Mouse (Mus musculus): ENCODE results near the gene Smim5. TPM values are rescaled to one million over a fixed set of nuclear protein-coding genes. Genes with fewer than 3 reads are reported as not detected.

Smim5 gene
- polyA plus RNA-seq, 1 experiment from 2014 or later: 0.98 TPM

- Histone ChIP-seq H3K36me3 (peaks cover 10% of the 10 kb centered on the region), H3K27me3 (no peaks in the 10 kb centered on the region), H3K4me3 (no peak overlapping the region), H3K4me1 (peaks cover 22% of the 10 kb centered on the region), H3K9me3 (no peaks in the 10 kb centered on the region), H3K4me2 (replicated peaks) (no peak overlapping the region), H3K27ac (replicated peaks) (no peak overlapping the region), H3K9ac (replicated peaks) (no peak overlapping the region)
- WGBS: 70% methylated on average over 8 of the region's 8 CpGs
- no peak for ATAC-seq (ENCODE audit: low FRiP score, low read depth)
Observed at GRCm38 (mm10) chr11:115900561-115901337, 983 bp downstream of the Smim5 start.

DNA sequence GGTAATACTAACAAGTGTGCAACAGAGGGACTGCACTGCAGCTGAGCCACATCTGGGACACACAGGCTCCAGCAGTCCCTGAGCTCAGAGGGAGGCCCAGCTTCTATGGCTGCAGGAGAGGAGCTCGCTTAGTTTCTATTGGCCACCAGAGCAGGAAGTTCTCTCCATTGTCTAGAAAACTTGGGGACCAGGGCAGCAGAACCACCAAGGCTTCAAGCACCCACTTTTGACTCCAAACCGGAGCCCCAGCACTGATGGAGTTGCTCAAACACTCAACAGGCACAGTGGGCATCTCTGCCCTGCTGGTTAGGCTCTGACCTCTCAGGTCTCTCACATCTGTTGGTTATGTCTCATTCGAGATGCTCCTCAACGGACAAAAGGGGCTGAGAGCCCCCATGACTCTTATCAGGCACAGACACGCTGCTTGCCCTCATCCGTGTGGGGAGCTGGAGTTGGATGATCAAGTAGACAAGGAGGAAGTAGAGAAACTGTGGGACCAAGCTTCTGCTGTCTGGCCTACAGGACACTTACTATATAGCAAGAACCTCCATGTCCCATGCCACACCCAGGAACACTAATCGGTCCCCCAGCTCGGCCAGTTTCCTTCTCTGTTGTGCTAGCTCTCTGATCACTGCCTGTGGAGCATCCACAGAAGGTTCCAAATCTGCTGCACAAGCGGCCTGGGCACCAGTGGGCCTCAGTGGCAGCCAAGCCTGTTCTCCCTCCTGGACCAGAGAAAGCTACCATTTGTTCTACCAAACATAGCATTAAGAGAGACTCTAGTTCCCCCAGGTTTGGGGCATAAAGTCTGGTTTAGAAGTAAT, 1.8 kb downstream of the Smim5 start:
- Histone ChIP-seq H3K4me1 (peaks cover 24% of the 10 kb centered on the region), H3K9ac (replicated peaks) (no peak overlapping the region), H3K27me3 (no peaks in the 10 kb centered on the region), H3K36me3 (peaks cover 6% of the 10 kb centered on the region), H3K4me2 (replicated peaks) (no peak overlapping the region), H3K9me3 (no peaks in the 10 kb centered on the region), H3K27ac (replicated peaks) (no peak overlapping the region), H3K4me3 (no peak overlapping the region)
- no peak for ATAC-seq (ENCODE audit: low FRiP score, low read depth)
- 88% methylated on average over 9 of the region's 9 CpGs for WGBS

GRCm38 (mm10) chr11:115902177-115902576, 2.4 kb downstream of the Smim5 start:
- no peaks in the 10 kb centered on the region for H3K27me3 ChIP-seq
- ATAC-seq (ENCODE audit: low FRiP score, low read depth): no peak
- no peak overlapping the region for H3K4me3 ChIP-seq
- 86% methylated on average over 5 of the region's 5 CpGs for WGBS
- no peaks in the 10 kb centered on the region for H3K9me3 ChIP-seq
- H3K36me3 ChIP-seq: no peaks in the 10 kb centered on the region
- H3K27ac ChIP-seq (replicated peaks): no peak overlapping the region
- peaks cover 24% of the 10 kb centered on the region for H3K4me1 ChIP-seq
- H3K4me2 ChIP-seq (replicated peaks): no peak overlapping the region
- H3K9ac ChIP-seq (replicated peaks): no peak overlapping the region

DNA sequence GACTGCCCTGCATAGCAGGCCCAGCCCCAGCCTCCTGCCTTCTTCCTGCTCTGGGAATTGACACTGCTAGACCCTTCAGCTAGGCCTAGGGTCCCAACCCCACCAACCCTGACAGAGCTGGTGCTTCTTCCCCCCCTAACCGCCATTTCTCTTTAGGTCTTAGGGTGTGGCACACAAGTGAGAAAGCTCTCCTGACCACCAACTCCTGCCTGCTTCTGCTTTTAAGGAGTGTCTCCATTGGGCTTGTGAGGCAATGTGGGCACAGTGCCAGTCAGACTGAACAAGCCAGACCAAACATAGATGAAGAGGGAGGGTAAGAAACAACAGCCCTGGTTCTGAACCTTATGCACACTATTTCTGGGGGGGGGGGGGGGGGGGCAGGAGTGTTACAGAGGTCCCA, 3.1 kb downstream of the Smim5 start:
- H3K4me1 ChIP-seq: peaks cover 24% of the 10 kb centered on the region
- H3K4me2 ChIP-seq (replicated peaks): no peak overlapping the region
- no peak overlapping the region for H3K27ac ChIP-seq (replicated peaks)
- no peak overlapping the region for H3K4me3 ChIP-seq
- no peak overlapping the region for H3K9ac ChIP-seq (replicated peaks)
- ATAC-seq (ENCODE audit: low FRiP score, low read depth): no peak
- H3K9me3 ChIP-seq: no peaks in the 10 kb centered on the region
- no peaks in the 10 kb centered on the region for H3K36me3 ChIP-seq
- no peaks in the 10 kb centered on the region for H3K27me3 ChIP-seq
- WGBS: 89% methylated on average over 1 of the region's 1 CpGs

DNA sequence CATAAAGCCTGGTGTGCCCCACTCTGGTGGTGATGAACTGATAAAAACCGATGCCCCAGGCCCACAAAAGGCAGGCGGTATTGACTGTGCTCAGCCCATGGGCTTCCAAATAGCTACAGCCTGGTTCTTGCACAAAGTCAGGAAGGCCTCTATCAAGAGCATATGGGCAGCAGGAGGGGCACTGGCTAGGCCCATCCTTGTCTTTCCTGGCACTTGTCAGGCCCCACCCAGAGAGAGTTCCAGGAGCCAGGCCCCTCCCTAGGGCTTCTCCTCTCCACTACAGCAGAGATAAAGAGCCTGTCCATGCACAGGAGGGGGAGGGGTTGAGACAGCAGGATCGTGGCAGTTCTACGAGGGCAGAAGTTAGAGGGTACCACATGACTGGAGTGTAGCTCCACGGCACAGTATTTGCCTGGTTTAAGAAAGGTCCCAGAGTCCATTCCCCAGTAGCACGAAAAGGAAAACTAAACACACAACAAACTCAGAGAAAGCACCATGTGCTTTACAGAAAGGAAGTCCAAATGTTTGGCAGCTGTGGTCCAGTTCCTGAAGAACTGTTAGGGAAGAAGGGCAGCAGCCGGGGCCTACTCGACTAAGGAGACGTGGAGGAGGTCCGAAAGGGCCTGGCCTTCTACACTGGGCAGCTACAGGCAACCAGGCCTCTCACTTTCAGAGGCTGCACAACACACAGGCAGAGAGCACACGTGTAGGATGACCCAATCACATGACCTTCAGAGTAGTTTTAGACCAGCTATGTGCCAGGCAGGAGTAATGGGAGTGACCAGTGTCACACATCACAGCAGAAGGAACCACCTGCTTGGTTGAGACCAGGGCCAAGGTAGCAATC, 3.8 kb downstream of the Smim5 start:
- ATAC-seq (ENCODE audit: low FRiP score, low read depth): no peak
- WGBS: 77% methylated on average over 11 of the region's 11 CpGs
- no peak overlapping the region for H3K9ac ChIP-seq (replicated peaks)

GRCm38 (mm10) chr11:115904231-115904955, 4.6 kb downstream of the Smim5 start:
- 88% methylated on average over 8 of the region's 8 CpGs for WGBS
- no peak for ATAC-seq (ENCODE audit: low FRiP score, low read depth)
- H3K9me3 ChIP-seq: no peaks in the 10 kb centered on the region
- no peak overlapping the region for H3K27ac ChIP-seq (replicated peaks)
- H3K9ac ChIP-seq (replicated peaks): no peak overlapping the region
- H3K4me3 ChIP-seq: no peak overlapping the region
- no peaks in the 10 kb centered on the region for H3K27me3 ChIP-seq
- no peak overlapping the region for H3K4me2 ChIP-seq (replicated peaks)
- peaks cover 24% of the 10 kb centered on the region; the same call in 1 of the 2 replicates for H3K4me1 ChIP-seq
- H3K36me3 ChIP-seq: no peaks in the 10 kb centered on the region

More for the DNA sequence above, 3.8 kb downstream of the Smim5 start:
- H3K4me2 ChIP-seq (replicated peaks): no peak overlapping the region
- no peak overlapping the region for H3K27ac ChIP-seq (replicated peaks)
- H3K27me3 ChIP-seq: no peaks in the 10 kb centered on the region
- H3K9me3 ChIP-seq: no peaks in the 10 kb centered on the region
- H3K4me3 ChIP-seq: no peak overlapping the region
- H3K36me3 ChIP-seq: no peaks in the 10 kb centered on the region
- peaks cover 24% of the 10 kb centered on the region for H3K4me1 ChIP-seq

- H3K4me3 ChIP-seq: no peak overlapping the region
- H3K4me1 ChIP-seq: peaks cover 17% of the 10 kb centered on the region; the same call in 1 of the 2 replicates
- H3K36me3 ChIP-seq: no peaks in the 10 kb centered on the region
- H3K27me3 ChIP-seq: no peaks in the 10 kb centered on the region
- peak overlapping the region; percentile 25; the same call in 1 of the 2 replicates for H3K27ac ChIP-seq (replicated peaks)
- no peak overlapping the region for H3K4me2 ChIP-seq (replicated peaks)
- no peak for ATAC-seq (ENCODE audit: low FRiP score, low read depth)
- 49% methylated on average over 16 of the region's 16 CpGs for WGBS
- no peaks in the 10 kb centered on the region for H3K9me3 ChIP-seq
- H3K9ac ChIP-seq (replicated peaks): no peak overlapping the region
Observed at GRCm38 (mm10) chr11:115904956-115905790, 5.4 kb downstream of the Smim5 start.

GRCm38 (mm10) chr11:115906116-115906515, 6.3 kb downstream of the Smim5 start:
- ATAC-seq (ENCODE audit: low FRiP score, low read depth): no peak
- Histone ChIP-seq H3K4me3 (no peak overlapping the region), H3K4me2 (replicated peaks) (no peak overlapping the region), H3K4me1 (peaks cover 9% of the 10 kb centered on the region; the same call in 1 of the 2 replicates), H3K36me3 (no peaks in the 10 kb centered on the region), H3K9me3 (no peaks in the 10 kb centered on the region), H3K9ac (replicated peaks) (no peak overlapping the region), H3K27ac (replicated peaks) (no peak overlapping the region), H3K27me3 (no peaks in the 10 kb centered on the region)
- WGBS: 73% methylated on average over 3 of the region's 3 CpGs

DNA sequence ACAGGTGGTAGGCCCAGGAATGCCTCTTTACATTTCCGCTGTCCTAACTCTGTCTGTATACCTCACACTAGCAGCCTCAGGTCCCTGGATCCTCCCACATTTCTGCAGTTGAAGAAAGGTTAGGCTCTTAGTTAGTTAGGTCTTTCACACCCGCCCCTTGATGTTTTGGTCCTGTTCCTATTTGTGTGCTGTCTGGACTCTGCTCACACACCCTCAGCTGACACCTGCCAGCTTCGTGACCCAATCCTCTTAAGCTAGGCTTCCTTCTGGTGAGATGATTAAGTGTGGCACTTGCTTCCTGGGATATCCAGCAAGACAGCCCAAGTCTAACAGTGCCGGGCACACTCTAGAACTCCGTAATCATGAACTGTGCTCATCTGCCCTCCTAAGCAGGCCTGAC, 6.8 kb downstream of the Smim5 start:
- Histone ChIP-seq H3K9ac (replicated peaks) (no peak overlapping the region), H3K4me2 (replicated peaks) (no peak overlapping the region), H3K4me3 (no peak overlapping the region), H3K4me1 (peaks cover 6% of the 10 kb centered on the region; the same call in 1 of the 2 replicates), H3K9me3 (no peaks in the 10 kb centered on the region), H3K27ac (replicated peaks) (no peak overlapping the region), H3K27me3 (no peaks in the 10 kb centered on the region), H3K36me3 (no peaks in the 10 kb centered on the region)
- 88% methylated on average over 5 of the region's 5 CpGs for WGBS
- ATAC-seq (ENCODE audit: low FRiP score, low read depth): no peak

DNA sequence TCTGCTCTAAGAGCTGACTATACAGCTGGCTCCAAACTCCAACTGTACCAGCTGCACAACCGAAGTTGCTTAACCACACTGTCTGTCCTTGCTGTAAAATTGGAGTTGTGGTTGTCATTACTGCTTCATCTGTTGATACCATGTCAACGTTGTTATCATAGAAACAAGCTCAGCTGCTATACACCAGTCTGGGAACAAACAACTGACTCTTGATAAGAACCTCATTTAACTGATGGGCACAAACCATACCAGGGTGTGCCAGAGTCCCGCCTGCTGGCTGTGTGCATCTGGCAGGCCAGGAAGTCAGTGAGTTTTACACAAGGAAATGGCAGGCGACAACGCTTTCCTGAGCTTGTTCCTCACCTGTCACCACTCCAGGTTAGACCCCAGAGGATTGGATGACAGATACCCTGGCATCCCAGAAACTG, 11.4 kb downstream of the Smim5 start:
- H3K4me3 ChIP-seq: no peak overlapping the region
- H3K9me3 ChIP-seq: no peaks in the 10 kb centered on the region
- ATAC-seq (ENCODE audit: low FRiP score, low read depth): no peak
- no peak overlapping the region for H3K9ac ChIP-seq (replicated peaks)
- no peak overlapping the region for H3K4me2 ChIP-seq (replicated peaks)
- H3K4me1 ChIP-seq: no peaks in the 10 kb centered on the region
- no peaks in the 10 kb centered on the region for H3K27me3 ChIP-seq
- H3K27ac ChIP-seq (replicated peaks): no peak overlapping the region
- WGBS: 94% methylated on average over 5 of the region's 5 CpGs
- H3K36me3 ChIP-seq: peaks cover 23% of the 10 kb centered on the region

Measured in midbrain, embryonic 12.5 days (tissue).